Mouse (Mus musculus) bone marrow, adult 2 months (tissue): ENCODE data around the gene Tmem192.

Experiments used
- CTCF ChIP-seq: fragments of 200-500 bp; IDR thresholded peaks from 2 replicates; pipeline ENCODE4 v1.5.1; 2011; ENCODE audit warnings: low read length, control low read depth; ENCODE audit not compliant: control insufficient read depth, insufficient read depth
- POLR2A ChIP-seq: fragments of 200-500 bp; IDR thresholded peaks from 2 replicates; pipeline ENCODE4 v1.6.1; 2011; ENCODE audit warnings: low read depth, mild to moderate bottlenecking, control low read depth, low read length, borderline replicate concordance; ENCODE audit not compliant: control insufficient read depth

DNA sequence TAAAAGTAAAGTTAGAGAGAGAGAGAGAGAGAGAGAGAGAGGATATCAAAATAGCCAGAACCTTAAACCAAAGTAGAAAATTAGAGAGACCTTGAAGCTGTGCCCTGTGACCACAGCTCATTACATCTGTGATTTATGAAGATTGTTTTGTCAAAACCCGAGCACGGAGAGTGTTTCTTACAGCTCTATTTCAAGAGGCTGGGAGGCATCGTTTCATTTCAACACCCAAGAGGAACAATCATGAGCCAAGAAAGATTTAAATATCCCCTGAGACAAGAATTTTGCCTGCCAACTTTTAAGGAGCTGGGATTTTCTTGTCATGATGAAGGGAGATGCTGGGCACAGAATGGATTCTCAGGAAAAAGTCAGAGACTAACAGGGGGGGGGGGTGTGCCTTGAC lies 20.6 kb upstream of the Tmem192 start:
- no peak for TF ChIP-seq POLR2A
- no peak for TF ChIP-seq CTCF
